Mouse (Mus musculus) C2C12 (cell line): Measurements from ENCODE around the gene Rnf157. TPM values are rescaled to one million over a fixed set of nuclear protein-coding genes. Genes with fewer than 3 reads are reported as not detected.

Source experiments
- H3K27me3 ChIP-seq: one replicate; pipeline ENCODE4 v1.6.1; 2011; ENCODE audit not compliant: control insufficient read depth, insufficient read depth, insufficient read length
- H3K36me3 ChIP-seq: one replicate; pipeline ENCODE4 v1.6.1; 2011; ENCODE audit not compliant: control insufficient read depth, insufficient read depth
- H3K4me3 ChIP-seq: one replicate; pipeline ENCODE4 v1.5.1; 2011; ENCODE audit warnings: mild to moderate bottlenecking, control low read depth; ENCODE audit not compliant: poor library complexity, insufficient read depth, severe bottlenecking
- H3K79me2 ChIP-seq: one replicate; pipeline ENCODE4 v1.6.1; 2011; ENCODE audit not compliant: control insufficient read depth, insufficient read depth
- H3K79me3 ChIP-seq: one replicate; pipeline ENCODE4 v1.6.1; 2011; ENCODE audit warnings: low read depth, control low read depth
- H3ac ChIP-seq: one replicate; pipeline ENCODE3; 2011; ENCODE audit warnings: low read depth; ENCODE audit not compliant: control insufficient read depth, insufficient read length
- CEBPB ChIP-seq: IDR thresholded peaks from one replicate; pipeline ENCODE4 v1.6.1; 2011; ENCODE audit warnings: low read depth, mild to moderate bottlenecking, control low read depth, moderate library complexity
- CTCF ChIP-seq: IDR thresholded peaks from one replicate; pipeline ENCODE4 v1.5.1; 2011; ENCODE audit not compliant: control insufficient read depth, insufficient read depth, insufficient read length
- FOSL1 ChIP-seq: IDR thresholded peaks from one replicate; pipeline ENCODE4 v1.8.0; 2011; ENCODE audit warnings: mild to moderate bottlenecking, low read length; ENCODE audit not compliant: poor library complexity, insufficient read depth, severe bottlenecking
- MAX ChIP-seq: IDR thresholded peaks from one replicate; pipeline ENCODE4 v1.6.1; 2011; ENCODE audit warnings: mild to moderate bottlenecking, control low read depth
- MYOD1 ChIP-seq: IDR thresholded peaks from one replicate; pipeline ENCODE4 v1.6.1; 2011; ENCODE audit warnings: low read depth; ENCODE audit not compliant: control insufficient read depth, insufficient read length
- MYOG ChIP-seq: IDR thresholded peaks from one replicate; pipeline ENCODE4 v1.6.1; 2011; ENCODE audit not compliant: control insufficient read depth, insufficient read length; ENCODE audit errors: extremely low read depth
- USF1 ChIP-seq: IDR thresholded peaks from one replicate; pipeline ENCODE4 v1.6.1; 2011; ENCODE audit warnings: low read depth, mild to moderate bottlenecking, control low read depth, moderate library complexity
- polyA plus RNA-seq: library from polyadenylated mRNA; unstranded; fragments of >200 nt; fragmentation: generic; extraction: Trizol; gene quantifications from one replicate; pipeline ENCODE4 v1.2.1, GENCODE M21; 2012; ENCODE audit warnings: missing spikeins

Gene Rnf157
- polyA plus RNA-seq, 1 experiment = 13.2 TPM

- Histone ChIP-seq H3K79me3 (peaks cover 8% of the 10 kb centered on the region), H3K36me3 (peaks cover 8% of the 10 kb centered on the region), H3K4me3 (no peak overlapping the region), H3K79me2 (peaks cover 19% of the 10 kb centered on the region), H3ac (no peak overlapping the region), H3K27me3 (no peaks in the 10 kb centered on the region)
- TF ChIP-seq MAX (no peak), FOSL1 (no peak), MYOG (no peak), USF1 (no peak), CEBPB (no peak), CTCF (no peak), MYOD1 (no peak)
Observed at GRCm38 (mm10) chr11:116309601-116310000, 103.2 kb downstream of the Rnf157 start.

DNA sequence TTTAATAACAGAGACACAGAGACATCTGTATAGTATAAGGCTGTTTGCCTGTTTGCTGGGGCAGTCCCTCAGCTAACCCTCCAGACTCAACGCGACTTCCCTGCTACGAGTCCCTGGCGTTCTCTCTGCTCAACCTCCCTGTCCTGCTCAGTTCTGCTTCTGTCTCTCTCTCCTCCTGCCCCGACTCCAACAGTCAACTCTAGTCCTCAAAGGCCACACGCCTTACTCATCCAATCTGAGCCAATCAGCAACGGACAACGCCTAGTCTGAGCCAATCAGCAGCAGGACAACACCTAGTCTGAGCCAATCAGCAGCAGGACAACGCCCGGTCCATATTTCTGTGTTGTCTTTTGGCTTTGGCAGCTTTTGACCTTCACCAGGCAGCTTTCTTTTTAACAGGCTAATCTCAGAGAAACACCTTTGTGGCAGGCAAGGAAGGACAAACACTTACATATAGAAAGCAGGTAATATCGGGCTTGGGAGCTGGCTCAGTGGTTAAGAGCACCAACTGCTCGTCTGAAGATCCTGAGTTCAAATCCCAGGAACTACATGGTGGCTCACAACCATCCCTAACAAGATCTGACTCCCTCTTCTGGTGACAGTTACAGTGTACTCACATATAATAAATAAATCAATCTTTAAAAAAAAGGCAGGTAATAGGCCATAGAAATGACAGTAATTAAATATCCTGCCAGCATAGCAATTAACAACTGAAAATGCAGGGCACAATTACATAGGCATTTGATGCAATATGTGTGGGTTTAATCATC is 104.9 kb downstream of the Rnf157 start:
- Histone ChIP-seq H3K79me3 (peaks cover 8% of the 10 kb centered on the region), H3K4me3 (no peak overlapping the region), H3K27me3 (no peaks in the 10 kb centered on the region), H3K79me2 (peaks cover 20% of the 10 kb centered on the region), H3ac (no peak overlapping the region), H3K36me3 (peaks cover 24% of the 10 kb centered on the region)
- TF ChIP-seq CTCF = no peak
- no peak for TF ChIP-seq CEBPB
- TF ChIP-seq MAX = no peak
- no peak for TF ChIP-seq MYOG
- no peak for TF ChIP-seq MYOD1
- no peak for TF ChIP-seq USF1
- no peak for TF ChIP-seq FOSL1

DNA sequence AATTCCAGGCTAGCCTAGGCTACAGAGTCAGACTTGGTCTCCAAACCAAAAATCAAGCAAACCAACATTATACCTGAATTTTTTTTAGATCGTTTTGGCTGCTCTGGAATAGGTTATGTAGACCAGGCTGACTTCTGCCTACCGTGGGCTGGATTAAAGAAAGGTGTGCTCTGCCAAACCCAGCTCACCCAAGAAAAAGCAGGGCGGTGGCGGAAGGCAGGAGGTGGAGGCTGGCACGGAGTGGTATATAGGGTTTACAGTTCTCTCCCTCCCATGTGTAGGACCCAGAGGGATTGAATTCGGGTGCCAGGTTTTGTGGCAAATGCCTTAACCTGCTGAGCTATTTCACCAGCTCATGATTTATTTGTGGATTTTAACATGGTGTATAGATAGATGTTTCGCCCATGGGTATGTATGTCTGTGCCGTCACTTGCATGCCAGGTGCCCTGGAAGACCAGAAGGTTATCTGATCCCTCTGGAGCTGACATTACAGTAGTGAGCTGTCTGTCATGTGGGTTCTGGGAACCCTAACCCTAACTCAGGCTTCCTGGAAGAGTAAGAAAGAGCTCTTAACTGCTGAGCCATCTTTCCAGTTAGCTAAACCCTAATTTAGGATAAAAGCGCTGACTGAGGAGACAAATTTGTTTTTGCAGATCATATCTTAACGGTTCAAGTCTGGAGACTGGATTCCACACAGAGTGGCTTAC is 105.7 kb downstream of the Rnf157 start, which contains the start of gene Exoc7:
Exoc7 (minus strand) TSS at position 215 of the 707 bp plus-strand sequence.
- Histone ChIP-seq H3K79me2 (peaks cover 20% of the 10 kb centered on the region), H3K27me3 (no peaks in the 10 kb centered on the region), H3K79me3 (peaks cover 8% of the 10 kb centered on the region), H3K36me3 (peaks cover 30% of the 10 kb centered on the region), H3ac (peak within 1 kb of the TSS; percentile 87), H3K4me3 (peak within 1 kb of the TSS; percentile 94)
- no peak for TF ChIP-seq CEBPB
- no peak for TF ChIP-seq CTCF
- no peak for TF ChIP-seq USF1
- TF ChIP-seq MYOD1 = no peak
- no peak for TF ChIP-seq FOSL1
- TF ChIP-seq MAX = no peak
- TF ChIP-seq MYOG = no peak

GRCm38 (mm10) chr11:116306126-116306982 is 106.5 kb downstream of the Rnf157 start:
- peaks cover 20% of the 10 kb centered on the region for H3K79me2 ChIP-seq
- H3K4me3 ChIP-seq = peak overlapping the region; percentile 94
- H3ac ChIP-seq = peak overlapping the region; percentile 87
- TF ChIP-seq MAX = peak; percentile 81
- TF ChIP-seq MYOD1 = no peak
- no peak for TF ChIP-seq CEBPB
- no peak for TF ChIP-seq MYOG
- TF ChIP-seq FOSL1 = no peak
- H3K79me3 ChIP-seq = peaks cover 8% of the 10 kb centered on the region
- no peaks in the 10 kb centered on the region for H3K27me3 ChIP-seq
- H3K36me3 ChIP-seq = peaks cover 37% of the 10 kb centered on the region

- Histone ChIP-seq H3K27me3 (no peaks in the 10 kb centered on the region), H3ac (no peak overlapping the region), H3K4me3 (peak overlapping the region; percentile 94), H3K79me2 (peaks cover 20% of the 10 kb centered on the region), H3K36me3 (peaks cover 40% of the 10 kb centered on the region), H3K79me3 (peaks cover 8% of the 10 kb centered on the region)
- TF ChIP-seq MAX (no peak), CTCF (no peak), CEBPB (no peak), MYOD1 (no peak), USF1 (no peak), FOSL1 (no peak), MYOG (no peak)
Observed at GRCm38 (mm10) chr11:116305423-116305822, 107.4 kb downstream of the Rnf157 start.
